Mouse (Mus musculus): ENCODE results near the gene Mink1.
"Not testable (repeated sequence)": the region's sequence is repeated elsewhere in the genome, so short reads cannot be mapped to it uniquely, and the experiment has no call there.

Gene Mink1

GRCm38 (mm10) chr11:70557545-70557944 lies 5.1 kb upstream of the Mink1 start:
- DNase-seq, result no peak

DNA sequence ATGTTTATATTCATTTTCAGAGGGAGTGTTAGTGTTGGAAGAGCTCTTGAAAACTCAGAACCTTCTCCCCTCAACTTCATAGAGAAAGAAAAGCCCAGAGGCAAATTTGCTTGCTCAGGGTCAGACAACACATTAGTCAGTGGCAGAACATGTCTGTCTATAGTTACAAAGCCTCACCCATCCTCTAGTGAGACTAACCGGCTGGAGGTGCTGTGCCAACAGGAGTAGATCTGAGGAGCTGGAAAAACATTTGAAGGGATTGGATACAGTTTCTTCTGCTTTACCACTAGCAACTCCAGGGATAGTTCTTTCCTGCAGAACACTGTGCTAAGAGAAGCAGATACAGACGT lies 769 bp upstream of the Mink1 start:
- no peak for DNase-seq

- DNase-seq, result no peak
Observed at GRCm38 (mm10) chr11:70562995-70563469, 351 bp downstream of the Mink1 start.

- DNase-seq, result peak; percentile 63 to 73
Observed at GRCm38 (mm10) chr11:70563470-70564275, 992 bp downstream of the Mink1 start.

GRCm38 (mm10) chr11:70564276-70564873 lies 1.7 kb downstream of the Mink1 start:
- DNase-seq, result no peak

GRCm38 (mm10) chr11:70566586-70566985 lies 3.9 kb downstream of the Mink1 start:
- DNase-seq, result no peak

DNA sequence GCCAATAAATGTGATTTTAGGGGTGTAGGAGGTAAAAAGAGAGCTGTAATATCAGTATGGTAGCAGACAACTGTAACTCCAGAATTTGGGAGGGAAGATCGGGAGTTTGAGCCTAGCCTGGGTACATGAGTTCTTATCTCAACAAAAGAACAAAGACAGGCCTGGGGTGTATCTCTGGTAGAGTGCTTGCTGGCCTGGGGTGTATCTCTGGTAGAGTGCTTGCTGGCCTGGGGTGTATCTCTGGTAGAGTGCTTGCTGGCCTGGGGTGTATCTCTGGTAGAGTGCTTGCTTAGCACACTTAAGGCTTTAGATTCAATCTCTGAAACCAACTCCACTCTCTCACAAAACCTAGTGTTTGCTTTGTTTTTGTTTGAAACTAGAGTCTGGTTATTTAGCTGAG lies 7.9 kb downstream of the Mink1 start:
- not testable (repeated sequence) for DNase-seq

- no peak for DNase-seq
Observed at GRCm38 (mm10) chr11:70571641-70572040, 9.0 kb downstream of the Mink1 start.

DNA sequence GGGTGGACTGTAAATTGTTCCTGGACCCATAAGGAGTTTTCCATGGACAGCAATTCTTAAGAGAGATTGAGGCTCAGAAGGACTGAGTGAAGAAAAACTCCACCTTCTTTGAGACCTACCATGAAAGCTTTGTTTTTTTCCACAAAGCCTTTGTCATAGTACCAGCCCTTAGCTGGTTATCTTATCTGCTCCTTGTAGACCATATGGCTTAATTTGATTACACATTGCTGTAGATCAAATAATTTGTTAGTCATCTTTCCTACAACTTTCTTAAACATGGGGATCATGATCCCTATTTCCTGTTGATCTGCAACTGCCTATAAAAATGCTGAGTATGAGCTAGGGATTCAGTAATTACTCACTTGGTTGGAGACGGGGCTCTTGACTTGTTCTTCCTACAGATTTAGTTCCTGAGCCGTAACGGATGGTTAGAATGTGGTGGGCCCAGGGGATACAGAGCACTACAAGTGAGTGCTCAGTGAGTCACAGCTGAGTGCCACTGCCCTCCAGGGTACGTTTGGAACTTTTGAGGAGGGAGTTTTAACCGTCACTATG lies 9.7 kb downstream of the Mink1 start:
- DNase-seq, result no peak

- no peak for DNase-seq
Observed at GRCm38 (mm10) chr11:70573872-70574271, 11.2 kb downstream of the Mink1 start.

GRCm38 (mm10) chr11:70577201-70577600 lies 14.5 kb downstream of the Mink1 start:
- peak; percentile 34 to 60 for DNase-seq

DNA sequence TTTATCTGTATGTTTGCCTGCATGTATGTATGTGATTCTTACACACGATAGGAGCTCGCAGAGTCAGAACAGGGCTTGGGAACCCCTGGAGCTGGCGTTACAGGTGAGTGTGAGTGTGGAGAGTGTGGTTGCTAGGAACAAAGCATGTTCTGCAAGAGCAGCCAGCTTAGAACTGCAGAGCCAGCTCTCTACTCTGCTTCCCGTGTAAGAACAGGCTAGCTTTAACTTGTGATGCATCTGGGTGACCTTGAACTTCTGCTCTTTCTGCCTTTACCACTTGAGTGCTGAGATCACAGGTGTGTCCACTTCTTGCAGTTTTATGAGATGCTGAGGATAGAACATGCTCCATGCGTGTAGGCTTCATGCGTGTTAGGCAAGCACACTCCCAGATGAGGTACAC lies 16.3 kb downstream of the Mink1 start:
- DNase-seq, result no peak

- no peak for DNase-seq
Observed at GRCm38 (mm10) chr11:70579710-70580357, 17.2 kb downstream of the Mink1 start.

DNA sequence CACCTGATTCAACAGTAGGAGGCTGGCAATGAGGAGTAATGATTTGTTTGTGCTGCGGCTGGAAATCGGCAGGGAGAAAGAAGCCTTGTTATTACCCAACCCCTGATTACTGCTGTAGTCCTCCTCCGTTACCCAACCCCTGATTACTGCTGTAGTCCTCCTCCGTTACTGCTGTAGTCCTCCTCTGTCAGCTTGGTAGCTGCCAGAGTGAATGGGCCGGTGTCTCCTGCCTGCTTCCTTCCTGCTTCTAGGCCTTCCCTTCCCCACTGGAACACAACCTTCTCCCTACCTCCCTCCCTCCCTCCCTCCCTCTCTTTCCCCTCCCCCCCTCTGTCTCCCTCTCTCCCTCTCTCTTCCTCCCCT lies 17.7 kb downstream of the Mink1 start:
- no peak for DNase-seq

DNA sequence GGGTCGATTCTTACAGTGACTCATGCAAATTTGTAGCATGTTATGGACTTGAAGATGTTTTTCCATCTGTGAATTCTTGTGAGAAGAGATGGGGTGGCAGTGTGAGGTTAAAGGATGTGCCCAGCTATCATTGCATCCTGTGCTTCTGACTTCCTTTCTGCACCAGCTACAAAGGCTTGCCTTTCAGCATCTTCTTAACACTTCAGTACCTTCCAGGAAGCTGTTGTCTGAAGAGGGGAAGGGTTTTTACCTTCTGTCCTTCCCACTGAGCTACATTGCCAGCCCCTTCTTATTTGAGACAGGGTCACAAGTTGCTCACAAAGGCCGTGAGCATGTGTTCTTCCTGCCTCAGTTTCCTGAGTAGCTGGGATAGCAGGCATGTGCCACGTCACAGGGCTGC lies 18.2 kb downstream of the Mink1 start:
- no peak for DNase-seq

DNA sequence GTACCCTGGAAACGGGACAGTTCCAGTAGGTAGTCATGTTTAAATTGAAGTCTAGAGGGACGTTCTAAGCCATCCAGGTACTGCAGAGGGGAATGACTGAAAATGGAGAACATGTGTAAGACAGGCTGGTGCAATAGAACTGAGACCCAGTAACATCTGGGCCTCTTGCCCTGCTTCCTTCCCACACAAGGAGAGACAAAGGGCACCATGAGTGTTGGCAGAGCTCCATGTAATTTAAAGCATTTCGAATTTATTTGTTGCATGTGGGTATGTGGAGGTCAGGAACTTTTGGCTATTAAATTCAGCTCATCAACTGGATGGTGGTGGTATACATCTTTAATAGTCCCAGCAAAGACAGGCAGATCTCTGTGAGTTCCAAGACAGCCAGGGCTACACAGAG lies 19.5 kb downstream of the Mink1 start:
- DNase-seq, result no peak

DNA sequence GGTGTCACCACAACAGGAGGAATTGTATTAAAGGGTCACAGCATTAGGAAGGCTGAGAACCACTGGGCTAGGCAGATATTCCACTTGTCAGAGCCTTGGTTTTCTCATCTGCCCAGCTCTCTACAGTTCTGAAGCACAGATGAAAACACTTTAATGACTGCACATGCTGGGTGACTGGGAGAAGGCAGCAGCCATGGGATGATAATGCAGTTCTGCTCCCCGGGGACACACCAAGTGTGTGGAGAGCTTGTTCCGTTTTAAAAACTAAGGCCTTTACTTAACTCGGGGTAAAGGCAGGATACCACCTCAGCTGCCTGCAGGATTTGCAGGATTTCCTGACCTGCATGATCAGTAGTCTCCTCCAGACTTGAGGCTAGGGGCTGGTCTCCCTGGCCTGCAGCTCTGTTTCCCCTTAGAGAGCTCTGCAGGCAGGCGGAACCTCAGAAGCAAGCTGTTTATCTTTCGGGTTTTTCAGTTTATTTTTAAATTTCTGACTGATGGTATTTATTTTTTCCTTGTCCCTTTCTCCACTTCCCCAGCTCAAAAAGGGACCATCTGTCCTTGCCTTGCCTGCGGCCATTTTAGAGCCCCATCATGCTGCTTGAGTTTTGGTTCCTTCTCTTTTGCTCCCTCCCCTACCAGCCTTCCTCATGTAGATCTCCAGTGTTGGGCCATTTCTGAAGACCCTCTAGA lies 20.5 kb downstream of the Mink1 start:
- no peak for DNase-seq

GRCm38 (mm10) chr11:70583775-70584174 lies 21.1 kb downstream of the Mink1 start:
- DNase-seq, result no peak

GRCm38 (mm10) chr11:70585457-70585856 lies 22.8 kb downstream of the Mink1 start:
- DNase-seq, result peak; percentile 81 to 88

DNA sequence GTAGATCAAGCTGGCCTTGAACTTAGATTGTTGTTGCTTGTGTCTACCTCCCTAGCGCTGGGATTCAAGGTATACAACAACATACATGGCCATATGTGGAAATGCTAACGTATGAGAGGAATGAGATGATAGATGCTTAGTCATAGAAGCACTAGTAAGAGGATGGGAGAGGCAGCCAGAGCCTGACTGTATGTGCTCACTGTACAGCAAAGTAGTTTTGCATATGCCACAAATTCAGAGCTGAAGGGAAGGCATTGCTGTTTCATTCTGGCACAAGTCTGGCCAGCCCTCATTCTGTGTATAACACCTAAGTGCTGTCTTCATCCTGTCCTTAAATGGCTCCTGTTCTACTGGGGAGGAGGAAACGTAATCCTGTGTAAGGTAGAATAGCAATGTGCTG lies 23.6 kb downstream of the Mink1 start:
- no peak for DNase-seq

DNA sequence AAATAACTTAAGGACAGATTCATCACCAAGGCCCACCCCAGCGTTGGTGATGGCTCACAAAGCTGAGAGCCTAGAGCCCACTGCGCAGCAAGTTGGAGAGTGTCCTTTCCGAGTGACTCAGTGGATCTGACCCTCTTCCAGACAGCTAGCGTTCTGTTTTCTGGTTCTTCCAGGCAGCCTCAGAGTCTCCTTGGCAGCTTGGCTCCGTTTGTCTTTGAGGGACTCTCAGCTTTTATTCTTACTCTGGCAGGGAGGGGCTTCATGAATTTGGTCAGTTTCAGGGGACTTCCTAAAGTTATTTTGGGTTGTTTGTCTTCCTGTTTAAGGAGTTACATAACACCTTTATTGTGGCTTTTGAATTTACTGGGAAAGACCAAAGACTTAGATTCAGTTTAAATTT lies 24.3 kb downstream of the Mink1 start:
- DNase-seq, result no peak

DNA sequence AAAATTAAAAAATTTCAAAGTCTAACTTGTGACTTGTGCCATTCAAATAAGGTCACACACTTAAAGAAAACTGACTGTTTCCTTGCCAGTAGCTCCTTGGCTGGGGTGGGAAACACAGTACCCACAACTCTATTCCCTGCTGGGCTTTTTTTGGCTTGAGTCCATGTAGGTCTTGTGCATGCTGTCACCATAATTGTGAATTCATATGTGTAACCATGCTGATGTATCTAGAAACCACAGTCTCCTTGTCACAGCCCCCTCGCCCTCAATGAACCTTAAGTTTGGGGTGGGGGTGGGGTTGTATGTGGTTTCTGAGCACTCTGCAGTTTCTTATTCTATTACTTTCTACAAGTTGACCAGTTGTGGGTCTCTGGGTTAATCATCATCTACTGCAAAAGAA lies 29.1 kb downstream of the Mink1 start:
- DNase-seq, result no peak

Measured in lung, adult 18-20 months (tissue).